Mouse (Mus musculus): Measurements from ENCODE around the gene Strn4.

The Strn4 gene

DNA sequence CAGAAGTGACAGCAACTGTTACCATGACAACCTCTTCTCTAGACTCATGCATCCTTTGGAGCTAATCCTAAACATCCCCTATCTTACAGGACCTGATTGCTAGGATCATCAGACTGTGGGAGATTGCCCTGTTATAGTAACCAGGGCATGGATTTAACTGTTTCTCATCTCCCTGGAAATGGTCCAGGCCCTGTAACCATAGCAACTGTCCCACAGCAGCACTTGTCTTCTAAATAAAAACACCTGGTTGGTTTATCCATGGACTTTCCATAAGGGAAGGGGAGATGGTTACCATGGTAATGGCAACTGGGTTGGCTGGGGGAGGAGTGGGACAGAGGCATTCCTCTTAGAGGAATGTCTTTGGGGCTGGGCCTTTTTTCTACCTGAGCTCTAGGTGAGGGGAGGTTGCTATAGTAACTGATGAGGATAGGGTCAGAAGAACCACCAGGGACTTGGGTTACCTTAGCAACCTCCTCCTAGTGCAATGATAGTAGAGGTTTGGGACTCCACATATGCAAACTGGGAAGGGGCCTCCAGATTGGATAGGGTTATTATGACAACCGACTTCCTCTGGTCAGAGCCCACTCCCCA is at the start of gene Strn4:
Gene Strn4, plus strand, starts transcription at position 539 of the 591 bp plus-strand sequence.
- DNase-seq (ENCODE audit: low read depth in 1 of 2, low spot score in 2 of 2), result no peak

DNA sequence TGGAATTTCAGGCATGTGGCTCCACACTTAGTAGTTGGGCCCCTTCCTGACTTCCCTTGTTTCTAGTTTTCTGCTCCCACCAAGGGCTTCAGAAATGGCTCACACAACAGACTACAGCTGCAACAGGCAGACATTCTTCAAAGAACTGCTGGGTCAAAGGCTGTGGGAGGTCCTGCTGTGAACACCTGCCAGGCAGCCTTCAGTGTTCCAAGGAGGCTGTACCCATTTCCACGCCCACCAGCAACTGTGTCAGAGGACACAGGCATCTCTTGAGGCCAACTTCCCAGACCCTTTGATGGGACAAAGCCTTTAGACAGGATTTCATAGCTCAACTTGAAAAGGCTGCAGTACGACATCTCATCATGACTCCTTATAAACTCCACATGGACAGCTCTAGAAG is 49.2 kb upstream of the Strn4 start:
- no peak for DNase-seq (ENCODE audit: low read depth in 1 of 2, low spot score in 2 of 2)

DNA sequence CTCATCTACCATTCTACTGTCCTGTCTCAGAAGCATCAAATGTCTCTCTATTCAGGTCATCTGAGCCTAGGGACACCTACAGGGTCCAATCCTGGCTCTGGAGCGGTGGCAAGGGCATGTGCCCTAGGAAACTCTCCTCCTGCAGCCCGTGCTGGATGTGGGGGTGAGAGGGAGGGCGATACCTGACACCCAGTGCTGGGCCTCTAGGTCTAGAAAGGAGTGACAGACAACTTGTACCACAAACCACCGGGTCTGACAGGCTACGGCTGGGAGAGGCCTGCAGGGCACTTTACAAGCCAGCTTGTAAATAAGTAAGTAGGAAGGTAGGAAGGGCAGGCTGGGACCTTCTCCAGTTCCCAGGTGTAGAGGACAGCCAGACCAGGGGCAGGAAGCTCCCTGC is 39.8 kb upstream of the Strn4 start:
- no peak for DNase-seq (ENCODE audit: low read depth in 1 of 2, low spot score in 2 of 2)

DNA sequence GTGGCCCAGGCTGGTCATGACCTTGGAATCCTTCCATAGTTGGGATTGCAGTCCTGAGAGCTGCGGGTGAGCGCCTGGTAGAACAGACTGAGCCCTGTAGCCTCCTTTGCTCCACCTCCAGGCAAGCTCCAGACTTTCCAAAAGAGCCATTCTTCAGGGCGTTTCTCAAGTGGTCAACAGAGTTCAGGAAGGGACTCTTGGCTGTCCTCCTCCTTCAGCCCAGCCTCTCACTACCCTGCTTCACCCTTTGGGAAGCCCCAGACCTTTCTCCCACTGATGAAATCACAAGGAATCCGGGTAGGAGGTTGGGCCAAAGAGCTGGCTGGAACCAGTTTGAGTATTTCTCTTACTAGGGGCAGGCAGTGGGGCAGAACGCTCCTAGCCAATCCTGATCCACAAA is 35.6 kb upstream of the Strn4 start:
- DNase-seq (ENCODE audit: low read depth in 1 of 2, low spot score in 2 of 2), result no peak

DNA sequence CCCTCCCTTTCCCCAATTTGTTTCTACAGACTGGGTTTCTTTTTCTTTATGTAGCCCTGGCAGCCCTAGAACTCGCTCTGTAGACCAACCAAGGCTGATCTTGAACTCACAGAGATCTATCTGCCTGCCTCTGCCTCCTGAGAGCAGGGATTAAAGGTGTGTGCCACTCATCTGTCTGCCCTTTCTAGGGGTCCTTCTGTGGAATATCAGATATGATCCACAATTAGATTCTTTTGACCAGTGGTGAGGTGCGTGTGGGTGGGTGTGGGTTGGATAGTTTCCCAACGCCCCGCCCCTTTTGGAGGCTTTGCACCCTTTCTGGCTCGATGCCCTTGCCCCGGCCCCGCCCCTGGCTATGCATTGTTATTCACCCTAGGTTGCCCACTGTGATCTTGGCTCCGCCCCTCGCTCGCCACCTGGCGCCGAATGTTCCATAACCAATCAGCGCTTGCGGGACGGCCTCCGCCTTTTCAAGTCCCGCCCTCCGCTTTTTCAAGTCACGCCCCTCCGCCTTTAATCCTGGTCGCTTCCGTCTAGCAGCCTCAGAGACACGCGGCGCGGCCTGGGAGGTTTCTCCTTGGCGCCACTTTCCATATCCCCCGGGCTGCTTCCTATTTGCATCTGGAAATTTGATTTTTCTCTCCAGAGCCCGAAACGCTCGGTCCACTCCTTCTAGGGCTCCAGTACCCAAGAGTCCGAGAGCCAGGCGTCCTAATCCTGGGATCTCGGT is 34.7 kb upstream of the Strn4 start, which contains the start of gene Slc1a5:
Gene Slc1a5, plus strand, starts transcription at position 516 of the 730 bp plus-strand sequence.
- peak; percentile 73 to 78 for DNase-seq (ENCODE audit: low read depth in 1 of 2, low spot score in 2 of 2)

DNA sequence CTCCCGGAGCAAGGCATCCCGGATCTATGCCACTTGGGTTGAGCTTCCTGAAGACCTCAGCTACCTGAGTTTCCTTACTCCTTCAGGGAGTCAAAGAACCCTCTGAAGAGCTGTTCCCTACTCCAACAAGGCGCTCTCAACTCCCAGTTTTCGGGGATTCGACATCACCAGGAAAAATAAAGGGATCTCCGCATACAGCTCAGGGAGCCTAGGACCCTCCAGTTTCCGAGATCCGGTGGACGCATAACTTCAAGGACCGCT is 34.2 kb upstream of the Strn4 start:
- DNase-seq (ENCODE audit: low read depth in 1 of 2, low spot score in 2 of 2), result no peak

DNA sequence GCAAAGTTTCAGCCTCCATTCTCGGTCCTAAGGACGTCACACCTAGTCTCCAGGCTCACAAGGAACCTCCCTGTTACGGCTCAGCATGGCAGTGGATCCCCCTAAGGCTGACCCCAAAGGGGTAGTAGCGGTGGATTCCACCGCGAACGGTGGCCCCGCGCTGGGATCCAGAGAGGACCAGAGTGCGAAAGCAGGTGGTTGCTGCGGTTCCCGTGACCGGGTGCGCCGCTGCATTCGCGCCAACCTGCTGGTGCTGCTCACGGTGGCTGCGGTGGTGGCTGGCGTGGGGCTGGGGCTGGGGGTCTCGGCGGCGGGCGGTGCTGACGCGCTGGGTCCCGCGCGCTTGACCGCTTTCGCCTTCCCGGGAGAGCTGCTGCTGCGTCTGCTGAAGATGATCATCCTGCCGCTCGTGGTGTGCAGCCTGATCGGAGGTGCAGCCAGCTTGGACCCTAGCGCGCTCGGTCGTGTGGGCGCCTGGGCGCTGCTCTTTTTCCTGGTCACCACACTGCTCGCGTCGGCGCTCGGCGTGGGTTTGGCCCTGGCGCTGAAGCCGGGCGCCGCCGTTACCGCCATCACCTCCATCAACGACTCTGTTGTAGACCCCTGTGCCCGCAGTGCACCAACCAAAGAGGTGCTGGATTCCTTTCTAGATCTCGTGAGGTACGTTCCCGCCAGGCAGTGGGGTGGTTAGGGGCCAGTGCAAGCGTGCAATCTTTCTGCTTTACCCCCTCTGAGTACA is 33.7 kb upstream of the Strn4 start:
- no peak for DNase-seq (ENCODE audit: low read depth in 1 of 2, low spot score in 2 of 2)

DNA sequence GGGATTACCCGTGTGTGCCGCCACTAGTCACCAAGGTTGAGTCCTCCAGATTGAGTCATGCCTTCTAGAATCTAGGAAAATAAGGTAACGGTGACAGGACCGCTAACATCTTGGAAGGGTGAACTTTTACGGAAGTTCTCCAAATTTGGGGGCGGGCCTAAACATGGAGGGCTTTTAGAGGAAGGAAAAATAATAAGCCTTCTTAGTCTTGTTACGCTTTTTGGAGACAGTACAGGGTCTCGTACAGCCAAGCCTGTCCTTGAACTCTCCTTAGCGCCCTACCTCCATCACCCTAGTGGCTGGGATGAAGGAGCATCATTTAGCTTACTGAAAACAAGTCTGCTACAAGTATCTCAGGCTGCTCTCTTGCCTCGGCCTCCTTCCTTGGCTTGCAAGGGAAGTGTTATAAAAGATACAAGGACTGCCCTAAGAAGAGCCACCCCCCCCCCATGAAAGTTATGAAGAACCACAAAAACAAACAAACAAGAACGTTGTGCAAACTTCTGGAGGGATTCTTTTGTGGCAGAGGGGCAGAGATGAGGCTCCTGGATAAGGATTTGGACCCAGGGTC is 33.0 kb upstream of the Strn4 start:
- no peak for DNase-seq (ENCODE audit: low read depth in 1 of 2, low spot score in 2 of 2)

DNA sequence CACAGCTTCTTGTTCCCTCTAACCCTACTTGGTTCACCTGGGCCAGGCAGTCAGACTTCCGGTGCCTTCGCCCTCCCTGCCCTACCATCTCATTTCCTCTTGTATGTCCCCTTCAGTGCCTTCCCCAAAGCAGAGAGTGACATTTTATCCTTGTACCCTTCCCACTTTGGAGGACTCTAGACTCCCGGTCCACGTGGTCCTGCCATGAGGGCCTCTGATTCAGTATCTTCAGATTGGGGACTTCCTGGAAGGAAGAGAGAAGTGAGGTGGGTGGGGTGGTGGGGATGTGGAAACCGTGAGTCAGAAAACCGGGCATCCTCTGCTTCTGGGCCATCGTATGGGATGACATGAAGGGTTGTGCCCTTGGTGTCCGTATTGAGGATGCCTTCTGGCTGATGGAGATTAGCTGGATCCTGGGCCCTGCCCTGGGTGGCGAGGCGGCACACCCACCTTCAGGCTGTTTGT is 32.4 kb upstream of the Strn4 start:
- peak; percentile 16 to 28 for DNase-seq (ENCODE audit: low read depth in 1 of 2, low spot score in 2 of 2)

DNA sequence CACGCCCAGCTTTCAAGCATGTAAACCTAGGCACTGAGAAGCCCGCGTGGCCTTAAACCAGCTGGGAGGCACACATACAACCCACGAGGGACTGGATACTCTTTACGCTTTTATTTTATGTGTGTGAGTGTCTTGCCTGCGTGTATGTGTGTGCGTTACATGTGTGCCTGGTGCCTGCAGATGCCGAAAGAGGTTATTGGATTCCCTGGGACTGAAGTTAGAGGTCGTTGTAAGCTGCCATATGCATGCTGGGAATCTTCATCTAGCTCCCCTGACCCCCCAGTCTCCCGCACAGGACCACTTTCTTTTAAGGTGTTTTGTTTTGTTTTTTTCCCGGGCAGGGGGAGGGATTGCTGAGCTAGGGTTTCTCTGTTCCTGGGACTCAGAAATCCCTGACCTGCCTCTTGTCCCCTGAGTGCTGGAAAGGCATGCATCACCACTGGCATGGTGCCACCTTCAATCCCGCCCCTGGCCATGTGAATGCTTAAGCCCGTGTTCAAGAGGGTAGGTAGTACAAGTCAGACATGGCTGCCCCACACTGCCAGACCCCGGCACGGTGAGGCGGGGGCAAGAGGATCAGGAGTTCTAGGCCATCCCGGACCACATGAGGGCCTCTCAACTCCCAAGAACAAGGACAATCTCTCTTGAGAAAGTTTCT is 31.8 kb upstream of the Strn4 start:
- no peak for DNase-seq (ENCODE audit: low read depth in 1 of 2, low spot score in 2 of 2)

DNA sequence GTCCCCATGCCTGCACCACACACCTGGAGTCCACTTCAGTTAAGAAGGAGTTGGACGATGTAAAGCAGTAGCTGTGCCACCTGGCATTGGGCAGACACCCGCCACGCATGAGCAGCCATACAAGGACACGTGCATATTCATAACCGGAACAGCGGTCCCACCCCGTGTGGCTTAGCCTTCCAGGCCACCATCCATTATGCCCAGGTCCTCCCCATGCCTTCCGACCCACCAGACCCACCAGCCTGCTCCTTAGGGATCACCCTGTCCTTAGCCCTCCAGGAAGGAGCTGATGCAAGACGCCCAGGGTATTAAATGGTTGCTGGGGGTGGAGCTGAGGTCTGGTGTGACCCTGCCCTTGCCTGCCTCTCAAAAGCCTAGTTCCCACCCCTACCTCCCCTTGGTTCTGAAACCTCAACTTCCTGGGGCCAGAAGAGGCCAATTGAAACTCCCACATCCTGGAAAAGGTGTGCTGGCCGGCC is 31.2 kb upstream of the Strn4 start:
- DNase-seq (ENCODE audit: low read depth in 1 of 2, low spot score in 2 of 2), result no peak

DNA sequence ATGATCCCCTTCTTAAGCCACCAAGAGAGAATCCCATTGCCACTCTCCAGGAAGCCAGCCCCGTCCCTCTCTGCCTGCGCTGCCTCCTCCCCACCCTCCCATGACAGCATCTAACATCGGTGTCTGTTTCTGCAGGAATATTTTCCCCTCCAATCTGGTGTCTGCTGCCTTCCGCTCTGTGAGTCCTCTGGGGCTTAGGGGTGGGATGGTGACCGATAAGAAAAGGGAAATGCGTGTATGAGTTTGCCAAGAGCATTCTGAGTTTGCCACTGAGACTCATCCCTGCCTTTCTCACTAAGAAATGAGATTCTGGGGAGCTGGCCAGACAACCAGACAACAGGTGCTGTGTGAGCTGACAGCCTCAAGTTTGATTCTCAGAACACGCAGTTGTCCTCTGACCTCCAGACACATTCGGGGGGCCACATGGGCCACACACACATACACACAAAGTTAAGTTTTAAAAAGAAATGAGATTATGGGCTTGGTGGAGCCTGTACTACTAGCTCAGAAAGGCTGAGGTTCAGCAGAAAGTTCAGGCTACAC is 30.1 kb upstream of the Strn4 start:
- no peak for DNase-seq (ENCODE audit: low read depth in 1 of 2, low spot score in 2 of 2)

DNA sequence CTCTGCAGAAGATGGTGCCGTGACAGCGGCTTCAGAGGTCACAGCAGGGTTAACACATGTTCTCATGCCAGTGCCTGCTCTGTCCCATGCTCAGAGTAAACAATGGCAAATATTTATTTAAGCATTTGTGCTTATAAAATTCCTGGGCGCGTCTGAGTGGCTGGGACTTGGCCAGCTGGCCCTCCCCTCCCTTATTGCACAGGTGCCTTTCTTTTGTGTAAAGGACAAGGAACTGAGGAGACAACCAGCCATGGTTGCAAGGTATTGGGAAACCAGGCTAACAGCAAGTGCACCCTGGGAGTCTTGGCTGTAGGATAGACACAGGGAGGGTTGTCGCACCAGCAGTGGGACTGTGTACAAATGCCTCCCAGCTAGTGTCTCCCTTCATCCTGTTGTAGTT is 23.4 kb upstream of the Strn4 start:
- no peak for DNase-seq (ENCODE audit: low read depth in 1 of 2, low spot score in 2 of 2)

DNA sequence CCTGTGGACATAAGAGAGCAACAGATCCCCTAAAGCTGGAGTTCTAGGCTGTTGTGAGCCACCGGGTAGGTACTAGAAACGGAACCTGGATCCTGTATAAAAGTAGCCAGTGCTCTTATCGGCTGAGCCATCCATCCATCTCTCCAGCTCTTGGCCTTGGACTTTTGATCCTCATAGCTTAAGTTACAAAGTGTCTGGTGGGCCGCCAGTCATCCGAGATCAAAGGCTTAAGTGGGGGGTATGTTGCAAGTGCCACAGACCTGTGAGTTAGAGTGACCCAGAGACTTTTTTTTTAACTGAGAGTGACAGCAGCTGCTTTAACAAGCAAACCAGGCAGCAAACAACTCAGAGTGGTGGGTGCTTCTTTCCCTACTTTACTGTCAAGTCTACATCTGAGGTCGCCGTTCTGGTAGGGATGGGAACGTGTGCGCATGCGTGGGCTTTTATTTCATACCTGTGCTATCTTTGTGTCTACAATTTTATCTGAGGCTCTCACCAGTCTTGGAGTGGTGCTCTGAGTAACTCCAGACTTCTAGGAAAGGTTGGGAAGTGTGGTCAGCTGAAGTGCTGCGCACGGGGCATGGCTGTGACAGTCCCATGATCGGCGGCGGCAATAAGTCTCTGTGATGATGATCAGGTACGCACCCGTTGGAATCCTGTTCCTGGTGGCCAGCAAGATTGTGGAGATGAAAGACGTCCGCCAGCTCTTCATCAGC is 22.5 kb upstream of the Strn4 start:
- DNase-seq (ENCODE audit: low read depth in 1 of 2, low spot score in 2 of 2), result no peak

DNA sequence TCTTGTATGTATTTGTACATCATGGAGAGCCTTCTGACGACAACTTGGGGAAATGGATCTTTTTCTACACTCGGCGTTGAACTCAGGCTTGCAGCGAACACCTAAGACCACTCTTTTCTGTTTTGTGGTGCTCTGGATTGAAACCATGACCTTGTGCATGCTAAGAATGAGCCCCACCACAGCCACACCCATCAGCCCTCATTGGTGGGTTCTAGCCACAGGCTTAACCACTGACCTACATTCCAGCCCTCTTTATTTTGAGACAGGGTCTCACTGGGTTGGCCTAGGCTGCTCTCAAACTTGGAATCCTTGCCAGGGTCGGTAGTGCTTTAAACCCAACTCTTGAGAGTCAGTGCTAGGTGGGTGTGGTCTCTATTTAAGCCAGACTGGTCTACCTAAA is 20.8 kb upstream of the Strn4 start:
- DNase-seq (ENCODE audit: low read depth in 1 of 2, low spot score in 2 of 2), result no peak

DNA sequence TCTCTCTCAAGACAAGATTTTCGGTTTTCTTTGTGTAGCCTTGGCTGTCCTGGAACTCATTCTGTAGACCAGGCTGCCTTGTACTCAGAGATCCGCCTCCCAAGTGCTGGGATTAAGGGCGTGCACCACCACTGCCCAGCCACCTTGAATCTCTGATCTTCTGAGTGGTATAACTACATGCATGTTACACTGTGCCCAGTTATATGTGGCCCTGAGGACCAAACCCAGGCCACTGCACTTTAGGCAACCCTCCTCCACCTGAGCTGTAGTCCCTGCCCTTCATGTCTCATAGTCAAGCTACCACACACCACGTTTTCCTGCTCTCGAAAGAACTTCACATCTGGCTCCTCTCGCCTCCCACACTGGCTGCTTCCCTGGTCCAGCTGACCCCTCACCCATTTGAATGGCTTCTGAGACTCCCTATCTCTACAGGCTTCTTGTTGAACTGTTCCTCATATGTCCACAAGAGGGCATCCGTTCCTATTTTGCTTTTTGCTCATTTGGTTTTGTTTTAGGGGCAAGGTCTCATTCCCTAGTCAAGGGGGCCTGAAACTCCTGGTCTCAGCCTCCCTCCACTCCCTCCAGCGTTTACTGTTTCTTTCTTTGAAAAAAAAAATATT is 11.2 kb upstream of the Strn4 start:
- no peak for DNase-seq (ENCODE audit: low read depth in 1 of 2, low spot score in 2 of 2)

DNA sequence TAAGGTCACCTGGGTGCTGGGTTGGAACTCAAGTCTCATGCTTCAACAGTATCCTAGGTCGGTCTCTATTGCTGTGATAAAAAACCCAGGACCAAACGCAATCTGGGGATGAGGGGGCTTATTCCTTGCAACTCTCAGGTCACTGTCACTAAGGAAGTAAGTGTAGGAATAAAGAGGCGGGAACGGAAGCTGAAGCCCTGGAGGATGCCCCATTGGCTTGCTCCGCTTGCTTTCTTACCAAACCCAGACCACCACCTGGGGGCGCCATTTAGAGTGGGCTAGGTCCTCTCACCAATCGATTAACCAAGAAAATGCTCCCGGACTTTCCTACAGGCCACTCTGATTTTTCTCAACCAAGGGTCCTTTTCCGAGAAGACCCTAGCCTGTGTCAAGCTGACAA is 7.8 kb upstream of the Strn4 start:
- DNase-seq (ENCODE audit: low read depth in 1 of 2, low spot score in 2 of 2), result no peak

DNA sequence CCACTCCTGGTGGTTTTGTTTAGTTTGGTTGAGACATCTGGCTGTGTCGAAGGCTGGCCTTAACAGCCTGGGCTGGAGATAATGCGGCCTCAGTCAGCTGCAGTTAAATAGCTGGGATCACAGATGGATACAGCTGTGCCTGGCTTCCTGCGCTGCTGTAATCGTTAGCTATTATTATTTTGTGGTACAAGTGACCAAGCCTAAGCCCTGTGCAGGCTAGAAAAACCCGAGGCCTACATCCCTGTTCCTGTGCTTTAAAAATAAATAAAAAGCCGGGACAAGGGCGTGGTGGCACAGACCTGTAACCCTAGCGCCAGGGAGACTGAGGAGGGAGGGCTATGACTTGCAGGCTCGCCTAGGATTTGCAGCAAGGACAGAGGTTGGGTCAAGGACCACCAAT is 7.0 kb upstream of the Strn4 start:
- DNase-seq (ENCODE audit: low read depth in 1 of 2, low spot score in 2 of 2), result no peak

DNA sequence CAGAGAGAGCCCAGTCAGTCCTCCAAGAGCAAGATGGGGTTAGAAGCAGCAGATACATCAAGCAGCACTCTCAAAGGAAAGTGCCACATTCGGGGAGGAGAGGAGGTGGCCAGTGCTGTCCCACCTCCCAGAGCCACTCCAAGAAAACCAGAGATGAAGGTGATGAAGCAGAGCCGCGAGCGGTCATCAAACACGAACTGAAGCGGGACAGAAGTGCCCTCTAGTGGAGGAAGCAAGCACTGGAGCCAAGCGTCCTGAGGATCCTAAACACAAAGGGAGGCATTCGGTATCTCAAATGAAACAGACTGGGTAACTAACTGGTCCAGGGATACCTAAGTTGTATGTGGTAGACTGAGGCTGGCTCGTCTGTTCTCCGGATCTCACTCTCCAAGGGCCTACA is 6.0 kb upstream of the Strn4 start:
- no peak for DNase-seq (ENCODE audit: low read depth in 1 of 2, low spot score in 2 of 2)

DNA sequence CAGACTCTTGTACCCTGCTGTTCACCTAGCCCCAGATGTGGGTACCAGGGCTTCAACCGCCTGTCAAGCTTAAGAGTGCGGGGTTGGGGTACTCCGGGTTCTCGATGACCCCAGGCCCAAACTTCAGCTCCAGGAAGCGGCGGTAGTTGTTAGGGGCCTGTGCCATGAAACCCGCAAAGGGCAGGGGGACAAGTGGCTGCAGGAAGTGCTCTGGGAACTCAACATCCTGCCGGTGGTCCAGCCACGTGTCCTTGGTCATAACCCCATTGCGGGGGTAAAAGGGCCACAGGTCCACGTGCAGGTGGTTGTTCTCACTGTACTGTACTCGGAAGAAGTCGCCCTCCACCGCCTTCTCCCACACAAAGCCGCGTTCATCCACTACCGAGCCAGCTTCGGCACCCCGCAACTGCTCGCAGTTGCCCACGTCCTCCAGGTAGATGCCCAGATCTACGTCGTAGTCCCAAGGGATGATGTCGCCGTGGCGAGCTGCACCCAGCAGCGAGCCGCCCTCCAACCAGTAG is 5.2 kb upstream of the Strn4 start:
- DNase-seq (ENCODE audit: low read depth in 1 of 2, low spot score in 2 of 2), result no peak
